In genomic region chr8:10230746-10231369, GRCm38 (mm10) we compare ENCODE assay signal across 8 mouse cellular contexts.
DNase-seq lines count a peak whose midpoint lies in the region; ATAC-seq and TF ChIP-seq lines count a peak whose summit lies in the region.

No protein-coding gene starts in this region.

- peak; percentile 16 to 20 for DNase-seq in cerebellum, adult 18-20 months
- DNase-seq in CD4-positive helper T cell, adult 2 months (ENCODE audit: low read depth, low spot score), result peak; percentile 13
- DNase-seq in c-Kit-positive CD71-positive TER-119-negative erythroid progenitor cells, embryonic 14.5 days (ENCODE audit: low read depth), result peak; percentile 15
- DNase-seq in frontal cortex, postnatal 10 days (ENCODE audit: low spot score in 2 of 2), result peak; percentile 40 to 53
- peak; percentile 38 for DNase-seq in left cerebral cortex, adult 11 months (ENCODE audit: low spot score)
- DNase-seq in midbrain, postnatal 0 days (ENCODE audit: low spot score), result peak; percentile 83
- DNase-seq in T-cell, adult 2 months (ENCODE audit: low spot score), result no peak

- H3K27me3 ChIP-seq in midbrain, postnatal 0 days (ENCODE audit: insufficient read depth, low read length), result no peaks in the 10 kb centered on the region

- H3K4me2 ChIP-seq in midbrain, postnatal 0 days (ENCODE audit: low read depth, low read length, poor library complexity, severe bottlenecking), result no peak overlapping the region

- no peaks in the 10 kb centered on the region for H3K36me3 ChIP-seq in midbrain, postnatal 0 days (ENCODE audit: insufficient read depth, low read length)

- peak; percentile 84 for TF ChIP-seq CTCF in midbrain, postnatal 0 days (IDR thresholded peaks at IDR 0.05)

- no peak for ATAC-seq in cerebellum, adult (ENCODE audit: insufficient number of reproducible peaks, low FRiP score, low TSS enrichment)
- no peak for ATAC-seq in midbrain, postnatal 0 days (ENCODE audit: low FRiP score)

- no peaks in the 10 kb centered on the region for H3K9me3 ChIP-seq in midbrain, postnatal 0 days (ENCODE audit: low read length)

- no peak overlapping the region for H3K4me3 ChIP-seq in midbrain, postnatal 0 days (ENCODE audit: low read depth, low read length)

- no peak overlapping the region for H3K9ac ChIP-seq in midbrain, postnatal 0 days (replicated peaks; ENCODE audit: low read length, poor library complexity, severe bottlenecking)

- H3K4me1 ChIP-seq in midbrain, postnatal 0 days (ENCODE audit: insufficient read depth, low read length), result no peaks in the 10 kb centered on the region

- 59% methylated on average over 8 of the region's 8 CpGs for WGBS in midbrain, postnatal 0 days

- H3K27ac ChIP-seq in midbrain, postnatal 0 days (ENCODE audit: low read depth, low read length), result no peak overlapping the region
